ENCODE assay signal across 8 mouse cellular contexts in the genomic region with DNA sequence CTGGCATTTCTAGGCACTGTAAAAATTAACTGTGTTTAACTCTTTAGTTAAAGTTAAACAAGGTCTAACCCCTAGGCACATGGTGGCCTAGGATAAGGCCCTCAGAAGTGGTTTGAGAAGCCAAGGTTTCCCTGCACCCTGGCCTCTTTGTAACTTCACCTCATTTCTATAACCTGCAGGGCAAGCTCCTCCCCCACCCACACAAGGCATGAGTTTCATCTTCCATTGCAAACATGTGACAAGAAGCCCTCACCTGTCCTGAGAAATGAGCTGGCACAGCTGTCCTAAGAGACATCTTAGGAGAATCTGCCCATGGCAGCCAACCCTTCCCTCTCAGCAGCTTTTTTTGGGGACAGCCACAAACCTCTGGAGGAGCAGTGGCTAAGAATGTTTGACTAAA. TPM values are rescaled to one million over a fixed set of nuclear protein-coding genes. Genes with fewer than 3 reads are reported as not detected.
DNase-seq lines count a peak whose midpoint lies in the region; ATAC-seq lines count a peak whose summit lies in the region.

No protein-coding gene starts in this region.

- no peaks in the 10 kb centered on the region for H3K9me3 ChIP-seq in heart, embryonic 11.5 days (replicated peaks; ENCODE audit: control insufficient read depth, low read length)
- H3K9me3 ChIP-seq in intestine, embryonic 14.5 days (ENCODE audit: control insufficient read depth, low read length) = no peaks in the 10 kb centered on the region
- no peaks in the 10 kb centered on the region for H3K9me3 ChIP-seq in midbrain, embryonic 11.5 days (ENCODE audit: control insufficient read depth, low read length)

- peak overlapping the region; percentile 80 for H3K4me3 ChIP-seq in heart, embryonic 11.5 days (ENCODE audit: low read depth, low read length)
- H3K4me3 ChIP-seq in brown adipose tissue, adult 24 weeks (ENCODE audit: insufficient read depth, low read depth, low read length) = peak overlapping the region; percentile 15; the same call in 1 of the 2 replicates
- H3K4me3 ChIP-seq in intestine, embryonic 14.5 days (ENCODE audit: low read depth, low read length) = peak overlapping the region; percentile 78
- peak overlapping the region; percentile 90; the same call in 1 of the 2 replicates for H3K4me3 ChIP-seq in midbrain, embryonic 11.5 days (ENCODE audit: low read depth, low read length)

- no peak overlapping the region for H3K9ac ChIP-seq in heart, embryonic 11.5 days (ENCODE audit: low read depth, low read length)
- no peak overlapping the region; the same call in 1 of the 2 replicates for H3K9ac ChIP-seq in intestine, embryonic 14.5 days (ENCODE audit: low read length)
- 0 out of 2 replicates have a peak overlapping the region, but pooled peaks have one; percentile 97 for H3K9ac ChIP-seq in midbrain, embryonic 11.5 days (ENCODE audit: low read length)

- no peaks in the 10 kb centered on the region; the same call in 1 of the 2 replicates for H3K27me3 ChIP-seq in heart, embryonic 11.5 days (ENCODE audit: control insufficient read depth, insufficient read depth, low read length)
- no peaks in the 10 kb centered on the region for H3K27me3 ChIP-seq in intestine, embryonic 14.5 days (replicated peaks; ENCODE audit: control insufficient read depth, insufficient read depth, low read length)
- no peaks in the 10 kb centered on the region for H3K27me3 ChIP-seq in midbrain, embryonic 11.5 days (ENCODE audit: control insufficient read depth, insufficient read depth, low read length)

- H3K4me2 ChIP-seq in heart, embryonic 11.5 days = peak overlapping the region; percentile 78
- H3K4me2 ChIP-seq in intestine, embryonic 14.5 days (ENCODE audit: low read length) = peak overlapping the region; percentile 85
- peak overlapping the region; percentile 83 for H3K4me2 ChIP-seq in midbrain, embryonic 11.5 days

- DNase-seq in heart, postnatal 4 days = no peak
- DNase-seq in intestine, embryonic 14.5 days (ENCODE audit: low spot score) = no peak
- no peak for DNase-seq in midbrain, embryonic 11.5 days (ENCODE audit: low spot score, missing footprints)
- DNase-seq in layer of hippocampus, postnatal 36 days = no peak
- no peak for DNase-seq in layer of hippocampus, adult 8-10 months (ENCODE audit: low spot score in 2 of 2)
- DNase-seq in lung, adult 18-20 months = no peak

- no peak for ATAC-seq in heart, embryonic 11.5 days (replicated peaks; ENCODE audit: insufficient number of reproducible peaks, low FRiP score, low TSS enrichment)
- ATAC-seq in intestine, embryonic 14.5 days (replicated peaks; ENCODE audit: low FRiP score, low TSS enrichment, low read depth) = no peak
- ATAC-seq in midbrain, embryonic 11.5 days (ENCODE audit: low FRiP score) = no peak

- H3K4me1 ChIP-seq in heart, embryonic 11.5 days (ENCODE audit: control insufficient read depth, insufficient read depth, low read length) = peaks cover 39% of the 10 kb centered on the region
- peaks cover 25% of the 10 kb centered on the region for H3K4me1 ChIP-seq in brown adipose tissue, adult 24 weeks (ENCODE audit: control insufficient read depth, insufficient read depth, insufficient read length, low read length)
- H3K4me1 ChIP-seq in intestine, embryonic 14.5 days (replicated peaks; ENCODE audit: control insufficient read depth, insufficient read depth, low read length) = peaks cover 31% of the 10 kb centered on the region
- H3K4me1 ChIP-seq in midbrain, embryonic 11.5 days (ENCODE audit: control insufficient read depth, insufficient read depth, low read length) = peaks cover 38% of the 10 kb centered on the region

- no peak overlapping the region for H3K27ac ChIP-seq in heart, embryonic 11.5 days (ENCODE audit: low read depth, low read length)
- H3K27ac ChIP-seq in brown adipose tissue, adult 24 weeks (replicated peaks; ENCODE audit: low read depth, low read length) = peak overlapping the region; percentile 32; the same call in 1 of the 2 replicates
- no peak overlapping the region for H3K27ac ChIP-seq in intestine, embryonic 14.5 days (ENCODE audit: low read depth)
- H3K27ac ChIP-seq in midbrain, embryonic 11.5 days (ENCODE audit: low read depth, low read length) = no peak overlapping the region

- H3K36me3 ChIP-seq in heart, embryonic 11.5 days (ENCODE audit: control insufficient read depth, insufficient read depth, low read length) = no peaks in the 10 kb centered on the region
- H3K36me3 ChIP-seq in intestine, embryonic 14.5 days (ENCODE audit: control insufficient read depth, insufficient read depth, low read length) = no peaks in the 10 kb centered on the region
- H3K36me3 ChIP-seq in midbrain, embryonic 11.5 days (ENCODE audit: control insufficient read depth, insufficient read depth, low read length) = no peaks in the 10 kb centered on the region

RNA-seq across cellular contexts. Expression of gene Tspan14, which starts 1.7 kb away (rescaled TPM):
- 43.5 and 54.0 TPM in 2 replicates for polyA plus RNA-seq in heart, embryonic 11.5 days (2014; fragmentation: Nextera tagmentation; extraction: Ambion mirVana)
- 10 to 100 TPM; 25.9 to 28.6 TPM for total RNA-seq in heart, postnatal 4 days (2021)
- polyA plus RNA-seq in brown adipose tissue, adult 24 weeks (2012; ENCODE audit: insufficient read depth, insufficient read length, missing spikeins) = 27.1 and 43.2 TPM in 2 replicates
- 71.4 and 76.1 TPM in 2 replicates for polyA plus RNA-seq in intestine, embryonic 14.5 days (2014; fragmentation: Nextera tagmentation; extraction: Ambion mirVana)
- 99.5 and 101 TPM in 2 replicates for polyA plus RNA-seq in midbrain, embryonic 11.5 days (2014; fragmentation: Nextera tagmentation; extraction: Ambion mirVana)
- 10 to 100 TPM; 31.4 to 32.6 TPM for total RNA-seq in layer of hippocampus, postnatal 36 days (2021)
- 10 to 100 TPM; 33.0 to 45.1 (median 38.3) TPM for total RNA-seq in layer of hippocampus, adult 8-10 months (2022)

RNA-seq across cellular contexts. Expression of gene Fam213a, which starts 48.7 kb away (rescaled TPM):
- 67.7 and 75.4 TPM in 2 replicates for polyA plus RNA-seq in heart, embryonic 11.5 days (2014; fragmentation: Nextera tagmentation; extraction: Ambion mirVana)
- 10 to 100 TPM; 15.3 to 17.3 TPM for total RNA-seq in heart, postnatal 4 days (2021)
- polyA plus RNA-seq in brown adipose tissue, adult 24 weeks (2012; ENCODE audit: insufficient read depth, insufficient read length, missing spikeins) = 532 and 638 TPM in 2 replicates
- 46.3 and 46.4 TPM in 2 replicates for polyA plus RNA-seq in intestine, embryonic 14.5 days (2014; fragmentation: Nextera tagmentation; extraction: Ambion mirVana)
- polyA plus RNA-seq in midbrain, embryonic 11.5 days (2014; fragmentation: Nextera tagmentation; extraction: Ambion mirVana) = 44.7 and 50.4 TPM in 2 replicates
- 100 to 1,000 TPM; 150 to 165 TPM for total RNA-seq in layer of hippocampus, postnatal 36 days (2021)
- total RNA-seq in layer of hippocampus, adult 8-10 months (2022) = 100 to 1,000 TPM; 135 to 159 (median 145) TPM

Comparison
In these comparisons a context has a peak if more than half of its experiments do, and no peak if none do; other contexts are left out.
1. H3K4me3 ChIP-seq: peak in every context shown above with its lines; median percentile 90 in midbrain, embryonic 11.5 days; 80 in heart, embryonic 11.5 days; 78 in intestine, embryonic 14.5 days; 15 in brown adipose tissue, adult 24 weeks.